Mouse (Mus musculus) lung, adult 2 months (tissue): ENCODE results near the gene Tpp1.

ENCODE experiments used
- CTCF ChIP-seq: fragments of 200-500 bp; IDR thresholded peaks from 2 replicates; pipeline ENCODE4 v1.5.1; 2011; ENCODE audit warnings: mild to moderate bottlenecking, low read length, control low read depth; ENCODE audit not compliant: insufficient read depth
- POLR2A ChIP-seq: fragments of 200-500 bp; IDR thresholded peaks from 2 replicates; pipeline ENCODE4 v1.6.1; 2011; ENCODE audit warnings: low read depth, mild to moderate bottlenecking, control low read depth, low read length, borderline replicate concordance; ENCODE audit errors: extremely low read depth

GRCm38 (mm10) chr7:105776026-105776425, 24.0 kb upstream of the Tpp1 start:
- TF ChIP-seq CTCF (no peak), POLR2A (no peak)
